Mouse (Mus musculus) erythroblast, embryonic 14.5 days (primary cell): Measurements from ENCODE around the gene Plpp3.

Experiments used
- GATA1 ChIP-seq: IDR thresholded peaks from 2 replicates; pipeline ENCODE4 v1.6.1; 2012; ENCODE audit warnings: low read length, inconsistent platforms, mixed read lengths
- TAL1 ChIP-seq: IDR thresholded peaks from 3 replicates; pipeline ENCODE4 v1.6.1; 2012; ENCODE audit warnings: low read length, inconsistent platforms, mixed read lengths

DNA sequence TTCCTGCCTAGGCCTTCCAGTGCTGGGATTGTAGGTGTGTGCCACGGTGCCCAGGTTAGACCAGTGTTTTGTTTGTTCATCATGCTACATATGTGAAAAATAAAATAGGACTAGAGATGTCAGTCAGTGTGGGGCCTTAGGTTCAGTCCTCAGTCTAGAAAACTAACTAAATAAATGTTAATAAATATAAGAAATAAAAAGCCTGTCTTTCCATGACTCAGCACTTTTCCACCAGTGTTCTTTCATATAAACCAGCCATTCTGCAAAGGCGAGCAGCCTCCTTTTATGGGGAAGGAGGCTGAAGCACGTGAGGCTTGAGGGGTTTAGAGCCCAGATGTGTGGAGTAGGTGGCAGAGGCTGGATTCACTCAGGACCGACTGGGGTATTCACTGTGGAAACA lies 50.5 kb downstream of the Plpp3 start:
- TF ChIP-seq GATA1 (no peak), TAL1 (no peak)
